Mouse (Mus musculus): ENCODE results near the gene Krtap24-1. TPM values are rescaled to one million over a fixed set of nuclear protein-coding genes. Genes with fewer than 3 reads are reported as not detected.

Gene Krtap24-1
- polyA plus RNA-seq, 2 experiments = not detected

GRCm38 (mm10) chr16:88612712-88613111 lies 633 bp upstream of the Krtap24-1 start:
- 86% methylated on average over 4 of the region's 4 CpGs for WGBS
- H3K9me3 ChIP-seq (ENCODE audit: control insufficient read depth, low read length) = no peaks in the 10 kb centered on the region
- no peak overlapping the region for H3K27ac ChIP-seq (replicated peaks; ENCODE audit: low read depth, low read length)
- DNase-seq (ENCODE audit: low spot score) (no peak), ATAC-seq (ENCODE audit: low FRiP score, low read depth) (no peak)
- no peaks in the 10 kb centered on the region for H3K4me1 ChIP-seq (ENCODE audit: control insufficient read depth, insufficient read depth, low read length)
- H3K9ac ChIP-seq (ENCODE audit: low read depth, low read length, severe bottlenecking) = no peak overlapping the region
- no peaks in the 10 kb centered on the region for H3K36me3 ChIP-seq (ENCODE audit: control insufficient read depth, insufficient read depth, low read length)
- no peak for TF ChIP-seq POLR2A (IDR thresholded peaks at IDR 0.05; ENCODE audit: borderline replicate concordance, extremely low read depth, insufficient read depth, insufficient read length)
- no peak overlapping the region for H3K4me3 ChIP-seq (replicated peaks; ENCODE audit: low read length)
- no peaks in the 10 kb centered on the region for H3K27me3 ChIP-seq (ENCODE audit: control insufficient read depth, insufficient read depth, low read length)
- no peak overlapping the region for H3K4me2 ChIP-seq (replicated peaks; ENCODE audit: low read depth, low read length, severe bottlenecking)

- H3K4me2 ChIP-seq (replicated peaks; ENCODE audit: low read depth, low read length, severe bottlenecking) = no peak overlapping the region
- no peak for DNase-seq (ENCODE audit: low spot score)
- H3K27me3 ChIP-seq (ENCODE audit: control insufficient read depth, insufficient read depth, low read length) = no peaks in the 10 kb centered on the region
- TF ChIP-seq POLR2A (IDR thresholded peaks at IDR 0.05; ENCODE audit: borderline replicate concordance, extremely low read depth, insufficient read depth, insufficient read length) = no peak
- H3K36me3 ChIP-seq (ENCODE audit: control insufficient read depth, insufficient read depth, low read length) = no peaks in the 10 kb centered on the region
- no peak overlapping the region for H3K9ac ChIP-seq (ENCODE audit: low read depth, low read length, severe bottlenecking)
- H3K4me1 ChIP-seq (ENCODE audit: control insufficient read depth, insufficient read depth, low read length) = peaks cover 8% of the 10 kb centered on the region; the same call in 1 of the 2 replicates
- no peak overlapping the region for H3K4me3 ChIP-seq (replicated peaks; ENCODE audit: low read length)
- 74% methylated on average over 6 of the region's 6 CpGs for WGBS
- no peak for ATAC-seq (ENCODE audit: low FRiP score, low read depth)
- no peak overlapping the region for H3K27ac ChIP-seq (replicated peaks; ENCODE audit: low read depth, low read length)
- no peaks in the 10 kb centered on the region for H3K9me3 ChIP-seq (ENCODE audit: control insufficient read depth, low read length)
Observed at GRCm38 (mm10) chr16:88604570-88604969, 7.5 kb downstream of the Krtap24-1 start.

GRCm38 (mm10) chr16:88602464-88602863 lies 9.6 kb downstream of the Krtap24-1 start:
- DNase-seq (ENCODE audit: low spot score) (no peak), ATAC-seq (ENCODE audit: low FRiP score, low read depth) (no peak)
- TF ChIP-seq POLR2A (IDR thresholded peaks at IDR 0.05; ENCODE audit: borderline replicate concordance, extremely low read depth, insufficient read depth, insufficient read length) = no peak
- 37% methylated on average over 1 of the region's 1 CpGs for WGBS
- H3K4me1 ChIP-seq (ENCODE audit: control insufficient read depth, insufficient read depth, low read length) = peaks cover 8% of the 10 kb centered on the region; the same call in 1 of the 2 replicates
- H3K9me3 ChIP-seq (ENCODE audit: control insufficient read depth, low read length) = no peaks in the 10 kb centered on the region
- H3K27me3 ChIP-seq (ENCODE audit: control insufficient read depth, insufficient read depth, low read length) = no peaks in the 10 kb centered on the region
- no peak overlapping the region for H3K4me2 ChIP-seq (replicated peaks; ENCODE audit: low read depth, low read length, severe bottlenecking)
- H3K4me3 ChIP-seq (replicated peaks; ENCODE audit: low read length) = no peak overlapping the region
- H3K36me3 ChIP-seq (ENCODE audit: control insufficient read depth, insufficient read depth, low read length) = no peaks in the 10 kb centered on the region
- H3K9ac ChIP-seq (ENCODE audit: low read depth, low read length, severe bottlenecking) = no peak overlapping the region
- H3K27ac ChIP-seq (replicated peaks; ENCODE audit: low read depth, low read length) = no peak overlapping the region

- no peak for TF ChIP-seq POLR2A (IDR thresholded peaks at IDR 0.05; ENCODE audit: borderline replicate concordance, extremely low read depth, insufficient read depth, insufficient read length)
- Histone ChIP-seq H3K9me3 (ENCODE audit: control insufficient read depth, low read length) (no peaks in the 10 kb centered on the region), H3K4me3 (replicated peaks; ENCODE audit: low read length) (no peak overlapping the region), H3K27ac (replicated peaks; ENCODE audit: low read depth, low read length) (no peak overlapping the region), H3K36me3 (ENCODE audit: control insufficient read depth, insufficient read depth, low read length) (no peaks in the 10 kb centered on the region), H3K4me2 (replicated peaks; ENCODE audit: low read depth, low read length, severe bottlenecking) (peak overlapping the region; percentile 25; the same call in 1 of the 2 replicates), H3K4me1 (ENCODE audit: control insufficient read depth, insufficient read depth, low read length) (peaks cover 8% of the 10 kb centered on the region; the same call in 1 of the 2 replicates), H3K9ac (ENCODE audit: low read depth, low read length, severe bottlenecking) (no peak overlapping the region), H3K27me3 (ENCODE audit: control insufficient read depth, insufficient read depth, low read length) (no peaks in the 10 kb centered on the region)
- DNase-seq (ENCODE audit: low spot score) = no peak
- peak; percentile 2; the same call in 1 of the 2 replicates for ATAC-seq (ENCODE audit: low FRiP score, low read depth)
- 19% methylated on average over 8 of the region's 8 CpGs for WGBS
Observed at GRCm38 (mm10) chr16:88600303-88600702, 11.8 kb downstream of the Krtap24-1 start.

GRCm38 (mm10) chr16:88599504-88600237 lies 12.4 kb downstream of the Krtap24-1 start:
- peak overlapping the region; percentile 25 for H3K4me2 ChIP-seq (replicated peaks; ENCODE audit: low read depth, low read length, severe bottlenecking)
- H3K27me3 ChIP-seq (ENCODE audit: control insufficient read depth, insufficient read depth, low read length) = no peaks in the 10 kb centered on the region
- TF ChIP-seq POLR2A (IDR thresholded peaks at IDR 0.05; ENCODE audit: borderline replicate concordance, extremely low read depth, insufficient read depth, insufficient read length) = no peak
- H3K9ac ChIP-seq (ENCODE audit: low read depth, low read length, severe bottlenecking) = no peak overlapping the region
- DNase-seq (ENCODE audit: low spot score) (peak; percentile 45), ATAC-seq (ENCODE audit: low FRiP score, low read depth) (peak; percentile 47; the same call in 1 of the 2 replicates)
- 4% methylated on average over 16 of the region's 16 CpGs for WGBS
- peaks cover 8% of the 10 kb centered on the region; the same call in 1 of the 2 replicates for H3K4me1 ChIP-seq (ENCODE audit: control insufficient read depth, insufficient read depth, low read length)
- H3K4me3 ChIP-seq (replicated peaks; ENCODE audit: low read length) = peak overlapping the region; percentile 1; the same call in 1 of the 2 replicates
- H3K9me3 ChIP-seq (ENCODE audit: control insufficient read depth, low read length) = no peaks in the 10 kb centered on the region
- no peaks in the 10 kb centered on the region for H3K36me3 ChIP-seq (ENCODE audit: control insufficient read depth, insufficient read depth, low read length)
- H3K27ac ChIP-seq (replicated peaks; ENCODE audit: low read depth, low read length) = no peak overlapping the region

All from limb, embryonic 14.5 days (tissue).